Mouse (Mus musculus) liver (tissue): ENCODE results near the gene Hnrnpu.

Source experiments
- DNase-seq: peaks from one replicate; pipeline ENCODE4 v3.0.0-alpha.2; 2020; ENCODE audit warnings: mixed read lengths

Hnrnpu gene

GRCm38 (mm10) chr1:178338318-178338641, 683 bp upstream of the Hnrnpu start:
- peak; percentile 39 for DNase-seq

GRCm38 (mm10) chr1:178336777-178337481, 668 bp downstream of the Hnrnpu start:
- peak; percentile 64 for DNase-seq

GRCm38 (mm10) chr1:178336289-178336775, 1.3 kb downstream of the Hnrnpu start:
- DNase-seq: peak; percentile 96

- no peak for DNase-seq
These were observed 1.7 kb downstream of the Hnrnpu start for GRCm38 (mm10) chr1:178335860-178336261.

- DNase-seq: no peak
These were observed 7.7 kb downstream of the Hnrnpu start for GRCm38 (mm10) chr1:178329946-178330345.

- DNase-seq: no peak
These were observed 8.6 kb downstream of the Hnrnpu start for GRCm38 (mm10) chr1:178329017-178329416.

GRCm38 (mm10) chr1:178326950-178327349, 10.6 kb downstream of the Hnrnpu start:
- no peak for DNase-seq

GRCm38 (mm10) chr1:178326357-178326756, 11.2 kb downstream of the Hnrnpu start:
- no peak for DNase-seq

- DNase-seq: no peak
These were observed 13.0 kb downstream of the Hnrnpu start for GRCm38 (mm10) chr1:178324568-178324967.

- DNase-seq: no peak
These were observed 14.4 kb downstream of the Hnrnpu start for GRCm38 (mm10) chr1:178323235-178323634.

- DNase-seq: no peak
These were observed 15.8 kb downstream of the Hnrnpu start for GRCm38 (mm10) chr1:178321730-178322357.

- peak; percentile 5 for DNase-seq
These were observed 16.6 kb downstream of the Hnrnpu start for GRCm38 (mm10) chr1:178320723-178321590.

GRCm38 (mm10) chr1:178320038-178320722, 17.4 kb downstream of the Hnrnpu start:
- no peak for DNase-seq

- DNase-seq: peak; percentile 54
These were observed 18.1 kb downstream of the Hnrnpu start for GRCm38 (mm10) chr1:178319295-178320037.

- DNase-seq: peak; percentile 98
These were observed 19.0 kb downstream of the Hnrnpu start, which contains the start of gene Cox20 for GRCm38 (mm10) chr1:178318389-178319184. Gene Cox20, plus strand, starts transcription at chr1:178319130.

GRCm38 (mm10) chr1:178318002-178318388, 19.6 kb downstream of the Hnrnpu start:
- peak; percentile 91 for DNase-seq

- no peak for DNase-seq
These were observed 20.2 kb downstream of the Hnrnpu start for GRCm38 (mm10) chr1:178317275-178318001.

GRCm38 (mm10) chr1:178314236-178314635, 23.4 kb downstream of the Hnrnpu start:
- DNase-seq: no peak

GRCm38 (mm10) chr1:178313039-178313597, 24.5 kb downstream of the Hnrnpu start:
- DNase-seq: peak; percentile 20

GRCm38 (mm10) chr1:178310128-178310527, 27.5 kb downstream of the Hnrnpu start:
- no peak for DNase-seq
